Comparison of ENCODE assay signal across 29 mouse cellular contexts in genomic region chr3:53213746-53214271, GRCm38 (mm10).
A peak's percentile ranks its signal among the peaks of the same experiment; 100 is the strongest.
DNase-seq lines count a peak whose midpoint lies in the region; ATAC-seq and TF ChIP-seq lines count a peak whose summit lies in the region.
"Had no signal": no experiment of that assay in that cellular context is flagged by ENCODE, and none has a peak within 500 bp of the region (broad histone marks: within the 10 kb centered on the region; RNA-seq: fewer than 3 reads in every experiment).

No protein-coding gene starts in this region.

- no peaks in the 10 kb centered on the region for H3K27me3 ChIP-seq in forebrain, embryonic 13.5 days
- H3K27me3 ChIP-seq in forebrain, embryonic 11.5 days (ENCODE audit: control insufficient read depth, insufficient read depth, low read length) = no peaks in the 10 kb centered on the region
- no peaks in the 10 kb centered on the region for H3K27me3 ChIP-seq in hindbrain, embryonic 13.5 days
- H3K27me3 ChIP-seq in hindbrain, postnatal 0 days (ENCODE audit: insufficient read depth, low read length) = no peaks in the 10 kb centered on the region
- H3K27me3 ChIP-seq in midbrain, embryonic 16.5 days (ENCODE audit: control insufficient read depth, insufficient read depth, low read depth, low read length) = no peaks in the 10 kb centered on the region
- H3K27me3 ChIP-seq: embryonic facial prominence, embryonic 12.5 days; heart, embryonic 13.5 days; hindbrain, embryonic 12.5 days; liver, embryonic 13.5 days; megakaryocyte, embryonic 14.5 days; neural tube, embryonic 15.5 days had no signal

- no peak for ATAC-seq in forebrain, embryonic 13.5 days
- no peak for ATAC-seq in forebrain, embryonic 11.5 days (replicated peaks; ENCODE audit: low FRiP score)
- no peak for ATAC-seq in hindbrain, embryonic 13.5 days (ENCODE audit: low FRiP score)
- no peak for ATAC-seq in hindbrain, postnatal 0 days
- 0 out of 2 replicates have a peak, but pooled peaks have one; percentile 29 for ATAC-seq in common myeloid progenitor, adult 5-6 weeks (replicated peaks; ENCODE audit: low read depth, poor library complexity, severe bottlenecking)
- ATAC-seq in midbrain, embryonic 16.5 days = 0 out of 2 replicates have a peak, but pooled peaks have one; percentile 18
- ATAC-seq: intestine, postnatal 0 days; lung, postnatal 0 days had no signal

- H3K4me3 ChIP-seq in forebrain, embryonic 13.5 days = no peak overlapping the region
- no peak overlapping the region for H3K4me3 ChIP-seq in forebrain, embryonic 11.5 days (ENCODE audit: low read depth, low read length)
- no peak overlapping the region for H3K4me3 ChIP-seq in hindbrain, embryonic 13.5 days
- H3K4me3 ChIP-seq in hindbrain, postnatal 0 days (ENCODE audit: low read length) = no peak overlapping the region
- H3K4me3 ChIP-seq in midbrain, embryonic 16.5 days (ENCODE audit: low read depth, low read length) = no peak overlapping the region
- H3K4me3 ChIP-seq: embryonic facial prominence, embryonic 12.5 days; heart, embryonic 13.5 days; hindbrain, embryonic 12.5 days; layer of hippocampus, adult 2 months; liver, embryonic 13.5 days; megakaryocyte, embryonic 14.5 days; neural tube, embryonic 15.5 days had no signal

- H3K4me2 ChIP-seq in forebrain, embryonic 13.5 days = no peak overlapping the region
- H3K4me2 ChIP-seq in forebrain, embryonic 11.5 days (ENCODE audit: low read depth, low read length, severe bottlenecking) = no peak overlapping the region
- no peak overlapping the region for H3K4me2 ChIP-seq in hindbrain, embryonic 13.5 days
- no peak overlapping the region for H3K4me2 ChIP-seq in hindbrain, postnatal 0 days (ENCODE audit: low read depth, low read length)
- no peak overlapping the region for H3K4me2 ChIP-seq in midbrain, embryonic 16.5 days (ENCODE audit: low read length)
- H3K4me2 ChIP-seq: embryonic facial prominence, embryonic 12.5 days; heart, embryonic 13.5 days; hindbrain, embryonic 12.5 days; liver, embryonic 13.5 days; neural tube, embryonic 15.5 days had no signal

- H3K27ac ChIP-seq in forebrain, embryonic 13.5 days = peak overlapping the region; percentile 14; the same call in 1 of the 2 replicates
- no peak overlapping the region for H3K27ac ChIP-seq in forebrain, embryonic 11.5 days (ENCODE audit: low read depth, low read length)
- 0 out of 2 replicates have a peak overlapping the region, but pooled peaks have one; percentile 13 for H3K27ac ChIP-seq in hindbrain, embryonic 13.5 days
- H3K27ac ChIP-seq in hindbrain, postnatal 0 days = no peak overlapping the region
- 0 out of 2 replicates have a peak overlapping the region, but pooled peaks have one; percentile 4 for H3K27ac ChIP-seq in midbrain, embryonic 16.5 days (ENCODE audit: low read length)
- H3K27ac ChIP-seq: embryonic facial prominence, embryonic 12.5 days; heart, embryonic 13.5 days; hindbrain, embryonic 12.5 days; layer of hippocampus, adult 2 months; liver, embryonic 13.5 days; neural tube, embryonic 15.5 days had no signal

- whole genome bisulfite sequencing in forebrain, embryonic 13.5 days = 35% methylated on average over 7 of the region's 7 CpGs
- WGBS in forebrain, embryonic 11.5 days = 43% methylated on average over 7 of the region's 7 CpGs
- WGBS in hindbrain, embryonic 13.5 days = 47% methylated on average over 7 of the region's 7 CpGs
- 53% methylated on average over 7 of the region's 7 CpGs for WGBS in hindbrain, postnatal 0 days
- 18% methylated on average over 7 of the region's 7 CpGs for WGBS in midbrain, embryonic 16.5 days

- no peak for TF ChIP-seq CTCF in hindbrain, postnatal 0 days (IDR thresholded peaks at IDR 0.05; ENCODE audit: low read depth)

- no peak for DNase-seq in forebrain, embryonic 11.5 days (ENCODE audit: low spot score)
- DNase-seq in hindbrain, postnatal 0 days (ENCODE audit: low spot score) = no peak
- no peak for DNase-seq in gastrocnemius, postnatal 14 days
- DNase-seq in spleen, postnatal 4 days (ENCODE audit: low spot score in 2 of 2) = no peak
- DNase-seq: adrenal gland, postnatal 25 days; cerebellum, adult 9-10 months; cerebellum, postnatal 36 days; embryo, embryonic 11 days; heart, postnatal 10 days; kidney, postnatal 36 days; left cerebral cortex, postnatal 4 days; liver, embryonic 13.5 days; lung, adult 18-20 months; lung, postnatal 4 days; retina, postnatal 1 day; right cerebral cortex, postnatal 14 days; thymus, postnatal 25 days had no signal

- intact Hi-C loops in gastrocnemius, postnatal 14 days (cut with DNase I; ENCODE audit: low total_unique reads) = no loop called here

- H3K36me3 ChIP-seq in forebrain, embryonic 13.5 days (ENCODE audit: poor library complexity, severe bottlenecking) = no peaks in the 10 kb centered on the region
- no peaks in the 10 kb centered on the region for H3K36me3 ChIP-seq in forebrain, embryonic 11.5 days (ENCODE audit: control insufficient read depth, insufficient read depth, low read length)
- no peaks in the 10 kb centered on the region for H3K36me3 ChIP-seq in hindbrain, embryonic 13.5 days
- H3K36me3 ChIP-seq in hindbrain, postnatal 0 days (ENCODE audit: insufficient read depth, low read length) = no peaks in the 10 kb centered on the region
- H3K36me3 ChIP-seq in midbrain, embryonic 16.5 days (ENCODE audit: control insufficient read depth, insufficient read depth, low read length) = no peaks in the 10 kb centered on the region
- H3K36me3 ChIP-seq: embryonic facial prominence, embryonic 12.5 days; hindbrain, embryonic 12.5 days; liver, embryonic 13.5 days; neural tube, embryonic 15.5 days had no signal

- no peaks in the 10 kb centered on the region for H3K9me3 ChIP-seq in forebrain, embryonic 13.5 days (replicated peaks)
- no peaks in the 10 kb centered on the region for H3K9me3 ChIP-seq in forebrain, embryonic 11.5 days (ENCODE audit: control insufficient read depth, low read length)
- H3K9me3 ChIP-seq in hindbrain, embryonic 13.5 days = no peaks in the 10 kb centered on the region
- no peaks in the 10 kb centered on the region for H3K9me3 ChIP-seq in hindbrain, postnatal 0 days (ENCODE audit: low read length)
- no peaks in the 10 kb centered on the region for H3K9me3 ChIP-seq in midbrain, embryonic 16.5 days (replicated peaks; ENCODE audit: control insufficient read depth, low read length, poor library complexity, severe bottlenecking)
- H3K9me3 ChIP-seq: embryonic facial prominence, embryonic 12.5 days; heart, embryonic 13.5 days; hindbrain, embryonic 12.5 days; liver, embryonic 13.5 days; neural tube, embryonic 15.5 days had no signal

- H3K4me1 ChIP-seq in forebrain, embryonic 13.5 days = peaks cover 19% of the 10 kb centered on the region
- H3K4me1 ChIP-seq in forebrain, embryonic 11.5 days (replicated peaks; ENCODE audit: control insufficient read depth, insufficient read depth, low read length) = no peaks in the 10 kb centered on the region; the same call in 1 of the 2 replicates
- peaks cover 35% of the 10 kb centered on the region for H3K4me1 ChIP-seq in hindbrain, embryonic 13.5 days (replicated peaks)
- no peaks in the 10 kb centered on the region for H3K4me1 ChIP-seq in hindbrain, postnatal 0 days (ENCODE audit: insufficient read depth, low read length)
- peaks cover 14% of the 10 kb centered on the region for H3K4me1 ChIP-seq in midbrain, embryonic 16.5 days (ENCODE audit: control insufficient read depth, insufficient read depth, low read length)
- H3K4me1 ChIP-seq: liver, embryonic 13.5 days; megakaryocyte, embryonic 14.5 days had no signal

- H3K9ac ChIP-seq in forebrain, embryonic 13.5 days = no peak overlapping the region
- H3K9ac ChIP-seq in forebrain, embryonic 11.5 days (ENCODE audit: low read length) = no peak overlapping the region
- no peak overlapping the region for H3K9ac ChIP-seq in hindbrain, embryonic 13.5 days
- no peak overlapping the region for H3K9ac ChIP-seq in hindbrain, postnatal 0 days (replicated peaks; ENCODE audit: low read length)
- no peak overlapping the region for H3K9ac ChIP-seq in midbrain, embryonic 16.5 days (ENCODE audit: low read depth, low read length)
- H3K9ac ChIP-seq: embryonic facial prominence, embryonic 12.5 days; heart, embryonic 13.5 days; hindbrain, embryonic 12.5 days; liver, embryonic 13.5 days; neural tube, embryonic 15.5 days had no signal

Comparison
In these comparisons a context has a peak if more than half of its experiments do, and no peak if none do; other contexts are left out.
1. H3K27ac ChIP-seq: peak in forebrain, embryonic 13.5 days (single experiment), hindbrain, embryonic 13.5 days (single experiment) and midbrain, embryonic 16.5 days (single experiment); none in forebrain, embryonic 11.5 days (single experiment) and hindbrain, postnatal 0 days (single experiment).
2. ATAC-seq: peak in common myeloid progenitor, adult 5-6 weeks (single experiment) and midbrain, embryonic 16.5 days (single experiment); none in forebrain, embryonic 13.5 days (single experiment), forebrain, embryonic 11.5 days (single experiment), hindbrain, embryonic 13.5 days (single experiment) and hindbrain, postnatal 0 days (single experiment).